Mouse (Mus musculus) thymus, adult 2 months (tissue): Measurements from ENCODE around the gene Gzmm.

Experiments used
- CTCF ChIP-seq: fragments of 200-500 bp; IDR thresholded peaks from 2 replicates; pipeline ENCODE4 v1.5.1; 2012; ENCODE audit warnings: mild to moderate bottlenecking, control low read depth, low read length, moderate library complexity, borderline replicate concordance; ENCODE audit not compliant: control insufficient read depth, poor library complexity, insufficient read depth; ENCODE audit errors: extremely low read depth
- POLR2A ChIP-seq: fragments of 200-500 bp; IDR thresholded peaks from 2 replicates; pipeline ENCODE4 v1.6.1; 2012; ENCODE audit warnings: mild to moderate bottlenecking, low read length, control low read depth, moderate library complexity; ENCODE audit not compliant: control insufficient read depth, poor library complexity, insufficient read depth; ENCODE audit errors: extremely low read depth

DNA sequence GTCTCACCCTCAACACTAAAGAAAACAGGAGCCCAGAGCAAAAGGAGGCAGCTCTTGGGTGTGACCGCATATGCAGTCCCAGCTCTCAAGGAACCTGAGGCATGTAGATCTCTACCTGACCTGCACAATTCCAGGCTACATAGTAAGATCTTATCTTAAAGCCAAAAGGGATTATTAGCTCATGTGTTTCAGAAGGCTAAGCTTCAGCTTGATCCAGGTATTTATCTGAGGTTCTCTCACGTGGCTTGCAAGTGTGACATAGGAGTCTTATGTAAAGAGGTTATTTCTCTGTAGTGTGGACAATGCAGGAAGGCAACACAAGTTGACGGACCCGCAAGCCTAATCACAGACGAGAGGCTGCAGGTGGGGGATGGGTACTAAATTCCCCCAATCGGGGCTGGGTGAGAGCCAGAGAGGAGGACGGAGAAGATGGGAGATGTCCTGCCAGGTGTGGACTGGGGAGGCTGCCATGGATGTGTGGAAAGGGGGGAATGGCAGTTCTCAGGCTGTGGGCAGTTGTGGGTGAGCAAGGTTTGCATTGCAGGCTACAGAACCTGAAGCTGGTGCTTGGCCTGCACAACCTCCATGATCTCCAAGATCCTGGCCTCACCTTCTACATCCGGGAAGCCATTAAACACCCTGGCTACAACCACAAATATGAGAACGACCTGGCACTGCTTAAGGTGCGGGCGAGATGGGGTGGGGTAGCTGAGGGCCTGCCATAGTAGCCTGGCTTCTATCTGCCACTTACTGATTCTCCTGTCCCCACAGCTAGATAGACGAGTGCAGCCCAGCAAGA, 5.0 kb downstream of the Gzmm start:
- TF ChIP-seq POLR2A (no peak), CTCF (no peak)
